Mouse (Mus musculus): ENCODE results near the gene Olfr1229.

Olfr1229 gene

GRCm38 (mm10) chr2:89287914-89288313 is at the start of gene Olfr1229:
Gene Olfr1229, minus strand, starts transcription at chr2:89288014.
- no peak for DNase-seq

DNA sequence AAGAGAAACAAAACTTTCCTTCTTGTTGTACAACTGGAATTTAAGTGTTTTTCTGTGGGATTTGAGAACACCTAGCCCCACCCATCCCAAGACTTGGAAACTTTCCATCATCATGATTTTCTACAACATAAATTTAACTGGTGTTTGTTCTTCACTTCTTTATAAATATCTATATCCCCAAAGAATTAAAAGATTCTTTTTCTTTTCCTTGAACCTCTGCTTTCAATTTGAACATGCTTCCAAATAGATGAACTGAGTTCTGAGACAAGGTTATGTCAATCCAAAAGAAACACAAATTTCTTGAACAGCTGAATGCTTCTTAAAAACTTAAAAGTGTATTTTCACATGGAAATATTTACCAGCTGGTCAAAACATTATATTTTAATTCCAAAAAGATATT is 41.8 kb upstream of the Olfr1229 start, which contains the start of gene Olfr1232:
TSS of gene Olfr1232 (minus strand) at position 101 of the 400 bp plus-strand sequence.
- no peak for DNase-seq

GRCm38 (mm10) chr2:89306974-89307373 is 19.2 kb upstream of the Olfr1229 start, which contains the start of gene Olfr1231:
Gene Olfr1231, minus strand, starts transcription at chr2:89307074.
- DNase-seq: no peak

DNA sequence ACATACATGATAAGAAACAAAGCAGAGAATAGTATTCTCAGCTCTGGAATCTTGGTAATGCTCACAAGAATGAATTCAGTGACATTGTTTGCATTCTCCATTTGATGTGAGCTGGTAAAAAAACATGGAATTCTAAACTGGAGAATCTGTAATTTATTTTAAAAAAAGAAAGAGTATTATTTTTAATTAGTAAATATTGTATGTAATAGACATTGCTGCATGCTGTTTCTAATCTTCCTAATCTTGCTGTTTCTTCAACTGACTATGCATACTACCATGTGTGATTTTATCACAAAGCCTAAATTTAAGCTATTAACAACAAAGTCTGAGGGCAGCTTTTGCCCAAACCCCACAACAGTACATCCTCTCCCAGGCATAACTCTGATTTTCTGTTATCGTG is 9.4 kb upstream of the Olfr1229 start, which contains the start of gene Olfr1230:
TSS of gene Olfr1230 (minus strand) at position 101 of the 400 bp plus-strand sequence.
- no peak for DNase-seq

- DNase-seq: no peak
These were observed 33.9 kb downstream of the Olfr1229 start, which contains the start of gene Olfr1228 for GRCm38 (mm10) chr2:89253962-89254361. Gene Olfr1228, minus strand, starts transcription at chr2:89254062.

Data from lung, postnatal 14 days (tissue).